Mouse (Mus musculus) MEL (cell line): ENCODE measurements around the gene Olfr665. TPM values are rescaled to one million over a fixed set of nuclear protein-coding genes. Genes with fewer than 3 reads are reported as not detected.

ENCODE experiments used
- polyA plus RNA-seq, 2 experiments: library from polyadenylated mRNA; stranded (reverse) in 1 of 2; unstranded in 1 of 2; fragments of >175 nt in 1 of 2; fragments of >200 nt in 1 of 2; gene quantifications; 2 replicates each; pipeline versions ENCODE4 v1.2.1 to v1.2.4; 2012; ENCODE audit warnings: low replicate concordance in 2 of 2, low read depth in 1 of 2; ENCODE audit not compliant: insufficient read length in 2 of 2, insufficient read depth in 1 of 2, missing spikeins in 1 of 2
- total RNA-seq: library from RNA; depleted of rRNA; stranded (reverse); fragments of 300-350 nt; gene quantifications from 2 replicates; pipeline ENCODE4 v1.2.3, GENCODE M21; 2012; rRNA removed

Olfr665 gene
- total and polyA plus RNA-seq, 3 experiments = not detected

Other genes starting within 250 kb of the Olfr665 start
- gene Olfr658, start 230.7 kb upstream of the Olfr665 start, total RNA-seq = not detected in 2 replicates
- gene Olfr658, start 230.7 kb upstream of the Olfr665 start, polyA plus RNA-seq = not detected
- not detected in 2 replicates for gene Olfr659, start 211.3 kb upstream of the Olfr665 start, total RNA-seq
- not detected for gene Olfr659, start 211.3 kb upstream of the Olfr665 start, polyA plus RNA-seq
- not detected in 2 replicates for gene Olfr661, start 191.5 kb upstream of the Olfr665 start, total RNA-seq
- gene Olfr661, start 191.5 kb upstream of the Olfr665 start, polyA plus RNA-seq = not detected
- gene Usp17le, start 100.6 kb upstream of the Olfr665 start, total RNA-seq = not detected in 2 replicates
- gene Usp17le, start 100.6 kb upstream of the Olfr665 start, polyA plus RNA-seq = not detected
- gene Usp17lb, start 35.4 kb upstream of the Olfr665 start, total RNA-seq = not detected in 2 replicates
- not detected for gene Usp17lb, start 35.4 kb upstream of the Olfr665 start, polyA plus RNA-seq
- gene Usp17la, start 21.0 kb upstream of the Olfr665 start, total RNA-seq = not detected in 2 replicates
- not detected for gene Usp17la, start 21.0 kb upstream of the Olfr665 start, polyA plus RNA-seq
- not detected in 2 replicates for gene Olfr666, start 17.9 kb downstream of the Olfr665 start, total RNA-seq
- gene Olfr666, start 17.9 kb downstream of the Olfr665 start, polyA plus RNA-seq = not detected
- not detected in 2 replicates for gene Olfr667, start 43.5 kb downstream of the Olfr665 start, total RNA-seq
- gene Olfr667, start 43.5 kb downstream of the Olfr665 start, polyA plus RNA-seq = not detected
- gene Olfr668, start 50.0 kb downstream of the Olfr665 start, total RNA-seq = not detected in 2 replicates
- gene Olfr668, start 50.0 kb downstream of the Olfr665 start, polyA plus RNA-seq = not detected
- not detected in 2 replicates for gene Olfr669, start 56.2 kb downstream of the Olfr665 start, total RNA-seq
- gene Olfr669, start 56.2 kb downstream of the Olfr665 start, polyA plus RNA-seq = not detected
- gene Olfr670, start 84.6 kb downstream of the Olfr665 start, total RNA-seq = not detected in 2 replicates
- gene Olfr670, start 84.6 kb downstream of the Olfr665 start, polyA plus RNA-seq = not detected
- not detected in 2 replicates for gene Olfr671, start 101.1 kb downstream of the Olfr665 start, total RNA-seq
- gene Olfr671, start 101.1 kb downstream of the Olfr665 start, polyA plus RNA-seq = not detected
- not detected in 2 replicates for gene Olfr672, start 124.0 kb downstream of the Olfr665 start, total RNA-seq
- gene Olfr672, start 124.0 kb downstream of the Olfr665 start, polyA plus RNA-seq = not detected
- not detected in 2 replicates for gene Olfr675, start 150.4 kb downstream of the Olfr665 start, total RNA-seq
- not detected for gene Olfr675, start 150.4 kb downstream of the Olfr665 start, polyA plus RNA-seq
- not detected in 2 replicates for gene Olfr676, start 154.7 kb downstream of the Olfr665 start, total RNA-seq
- not detected for gene Olfr676, start 154.7 kb downstream of the Olfr665 start, polyA plus RNA-seq
- gene Olfr677, start 173.3 kb downstream of the Olfr665 start, total RNA-seq = not detected in 2 replicates
- not detected for gene Olfr677, start 173.3 kb downstream of the Olfr665 start, polyA plus RNA-seq
- gene Olfr678, start 186.4 kb downstream of the Olfr665 start, total RNA-seq = not detected in 2 replicates
- not detected for gene Olfr678, start 186.4 kb downstream of the Olfr665 start, polyA plus RNA-seq
- not detected in 2 replicates for gene Olfr679, start 203.2 kb downstream of the Olfr665 start, total RNA-seq
- not detected for gene Olfr679, start 203.2 kb downstream of the Olfr665 start, polyA plus RNA-seq
- not detected in 2 replicates for gene Olfr680-ps1, start 214.8 kb downstream of the Olfr665 start, total RNA-seq
- gene Olfr680-ps1, start 214.8 kb downstream of the Olfr665 start, polyA plus RNA-seq = not detected
- gene Olfr681, start 238.8 kb downstream of the Olfr665 start, total RNA-seq = not detected in 2 replicates
- not detected for gene Olfr681, start 238.8 kb downstream of the Olfr665 start, polyA plus RNA-seq